Mouse (Mus musculus) stomach, embryonic 16.5 days (tissue): Measurements from ENCODE around the gene Fam184a. TPM values are rescaled to one million over a fixed set of nuclear protein-coding genes. Genes with fewer than 3 reads are reported as not detected.

Source experiments
- ATAC-seq: fragments of 200-750 bp; cut with Nextera tagmentation; 2 replicates; pipeline ENCODE4 v1.8.0; 2017; ENCODE audit warnings: moderate number of reproducible peaks, moderate TSS enrichment; ENCODE audit not compliant: insufficient read depth, low FRiP score
- H3K27ac ChIP-seq: fragments of 300-500 bp; sonication (generic); 2 replicates; pipeline ENCODE4 v1.5.1; 2014; ENCODE audit warnings: low read length
- H3K27me3 ChIP-seq: fragments of 300-500 bp; sonication (generic); 2 replicates; pipeline ENCODE4 v1.6.1; 2014; ENCODE audit warnings: low read length, control low read depth, mixed read lengths; ENCODE audit not compliant: control insufficient read depth, insufficient read depth
- H3K36me3 ChIP-seq: fragments of 300-500 bp; sonication (generic); 2 replicates; pipeline ENCODE4 v1.6.1; 2014; ENCODE audit warnings: low read length; ENCODE audit not compliant: control insufficient read depth, insufficient read depth
- H3K4me1 ChIP-seq: fragments of 300-500 bp; sonication (generic); 2 replicates; pipeline ENCODE4 v1.6.1; 2014; ENCODE audit warnings: low read length, control low read depth, mixed read lengths; ENCODE audit not compliant: control insufficient read depth, insufficient read depth
- H3K4me2 ChIP-seq: fragments of 300-500 bp; sonication (generic); 2 replicates; pipeline ENCODE4 v1.6.1; 2014; ENCODE audit warnings: low read depth, low read length, mixed read lengths
- H3K4me3 ChIP-seq: fragments of 300-500 bp; sonication (generic); replicated peaks from 2 replicates; pipeline ENCODE4 v1.5.1; 2014; ENCODE audit warnings: mild to moderate bottlenecking, low read length
- H3K9ac ChIP-seq: fragments of 300-500 bp; sonication (generic); 2 replicates; pipeline ENCODE4 v1.6.1; 2014; ENCODE audit warnings: low read length
- H3K9me3 ChIP-seq: fragments of 300-500 bp; sonication (generic); replicated peaks from 2 replicates; pipeline ENCODE4 v1.6.1; 2016; ENCODE audit warnings: low read length, control low read depth; ENCODE audit not compliant: control insufficient read depth
- WGBS: fragments of 180-500 bp; shearing (Covaris S2); extraction: QIAGEN DNeasy Blood & Tissue Kit; methylation state at CpG from one replicate; pipeline ENCODE4 v1.1.7; 2014; 5-methylcytosine and 5-hydroxymethylcytosine counted together
- polyA plus RNA-seq: library from polyadenylated mRNA; unstranded; fragments of >200 nt; fragmentation: Nextera tagmentation; extraction: Ambion mirVana; gene quantifications from 2 replicates; pipeline ENCODE4 v1.2.1, GENCODE M21; 2015

Fam184a gene
- polyA plus RNA-seq, 1 experiment from 2014 or later, result 2.3 TPM

DNA sequence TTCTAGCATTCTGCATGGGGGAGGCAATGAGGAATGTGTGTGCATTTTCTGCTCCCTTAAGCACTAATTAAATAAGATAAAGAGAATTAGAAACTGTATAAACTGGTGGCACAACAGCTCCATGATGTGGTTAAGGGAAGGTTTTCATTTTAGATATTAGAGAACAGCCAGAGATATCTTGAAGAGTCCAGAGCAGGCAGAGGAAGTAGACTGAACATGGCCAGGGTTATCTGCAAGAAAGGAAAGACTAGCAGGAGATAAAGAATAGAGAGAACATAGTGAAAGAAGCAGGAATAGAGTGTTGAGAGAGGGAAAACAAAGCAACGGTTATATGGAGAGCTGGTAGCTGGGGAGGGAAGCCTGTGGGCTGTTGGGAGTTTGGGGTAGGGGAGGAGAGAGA, 1.8 kb upstream of the Fam184a start:
- Histone ChIP-seq H3K4me2 (no peak overlapping the region), H3K36me3 (no peaks in the 10 kb centered on the region), H3K27me3 (no peaks in the 10 kb centered on the region), H3K9ac (no peak overlapping the region), H3K4me1 (no peaks in the 10 kb centered on the region), H3K9me3 (no peaks in the 10 kb centered on the region), H3K27ac (no peak overlapping the region), H3K4me3 (no peak overlapping the region)
- WGBS, result 80% methylated on average over 1 of the region's 1 CpGs
- ATAC-seq, result no peak

DNA sequence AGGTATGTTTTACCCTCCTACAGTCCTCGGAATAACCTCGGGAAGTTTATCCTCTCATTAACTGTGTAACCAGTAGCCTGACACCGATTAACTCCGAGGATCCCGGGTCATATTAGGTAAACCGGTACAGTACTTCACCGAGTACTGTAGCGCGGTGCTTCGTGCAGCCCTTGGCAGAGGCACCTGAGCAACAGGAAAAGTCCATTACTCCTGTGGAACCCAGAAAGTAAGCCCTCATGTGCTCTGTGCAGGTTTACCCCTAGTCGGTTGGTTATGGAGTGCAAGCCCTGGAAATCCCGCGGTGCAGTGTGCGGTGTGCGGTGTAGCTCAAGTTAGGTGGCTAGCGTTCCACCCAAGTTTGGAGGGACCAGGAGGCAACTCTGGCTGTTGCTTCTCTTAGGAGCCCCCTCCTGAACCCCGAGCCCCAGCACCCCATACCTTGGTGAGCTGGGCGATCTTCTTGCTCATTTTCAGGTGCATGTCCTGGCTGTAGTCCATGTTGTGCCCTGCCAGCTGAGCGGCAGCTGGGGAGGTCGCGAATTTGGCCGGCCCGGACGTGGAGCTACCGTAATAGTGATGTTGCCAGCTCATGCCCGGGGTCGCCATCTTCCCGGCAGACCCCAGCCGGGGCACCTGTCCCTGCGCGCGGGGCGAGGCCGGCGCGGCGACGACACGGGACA, 508 bp downstream of the Fam184a start:
- WGBS, result 6% methylated on average over 34 of the region's 39 CpGs

DNA sequence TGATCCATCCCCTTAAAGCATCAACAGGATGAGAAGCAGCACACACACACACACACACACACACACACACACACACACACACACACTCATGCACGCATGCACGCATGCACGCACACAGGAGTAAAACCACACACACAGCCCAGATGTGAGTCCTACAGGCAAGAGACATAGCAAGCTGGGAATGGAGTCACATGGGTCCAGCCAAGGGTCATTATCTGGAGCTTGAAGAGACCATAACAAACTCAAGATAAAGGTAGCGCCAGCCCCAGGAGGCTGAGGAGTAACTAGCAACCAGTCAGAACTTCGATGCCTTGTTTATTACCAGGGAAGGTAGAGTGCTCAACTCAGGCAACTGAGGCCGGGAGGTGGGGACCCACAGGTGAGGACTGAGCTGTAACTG, 4.9 kb downstream of the Fam184a start:
- H3K4me3 ChIP-seq, result no peak overlapping the region
- H3K27me3 ChIP-seq, result no peaks in the 10 kb centered on the region
- 88% methylated on average over 6 of the region's 6 CpGs for WGBS
- no peak overlapping the region for H3K4me2 ChIP-seq
- ATAC-seq, result no peak
- no peaks in the 10 kb centered on the region for H3K4me1 ChIP-seq
- no peaks in the 10 kb centered on the region for H3K36me3 ChIP-seq
- H3K9me3 ChIP-seq, result no peaks in the 10 kb centered on the region
- no peak overlapping the region for H3K9ac ChIP-seq
- H3K27ac ChIP-seq, result no peak overlapping the region

More for the DNA sequence above, 508 bp downstream of the Fam184a start:
- H3K27ac ChIP-seq, result no peak overlapping the region
- no peaks in the 10 kb centered on the region for H3K36me3 ChIP-seq
- peak overlapping the region; percentile 78 for H3K9ac ChIP-seq
- ATAC-seq, result peak; percentile 48; the same call in 1 of the 2 replicates
- no peaks in the 10 kb centered on the region for H3K4me1 ChIP-seq
- H3K9me3 ChIP-seq, result no peaks in the 10 kb centered on the region
- H3K4me3 ChIP-seq, result peak overlapping the region; percentile 71
- no peaks in the 10 kb centered on the region for H3K27me3 ChIP-seq
- peak overlapping the region; percentile 96 for H3K4me2 ChIP-seq

DNA sequence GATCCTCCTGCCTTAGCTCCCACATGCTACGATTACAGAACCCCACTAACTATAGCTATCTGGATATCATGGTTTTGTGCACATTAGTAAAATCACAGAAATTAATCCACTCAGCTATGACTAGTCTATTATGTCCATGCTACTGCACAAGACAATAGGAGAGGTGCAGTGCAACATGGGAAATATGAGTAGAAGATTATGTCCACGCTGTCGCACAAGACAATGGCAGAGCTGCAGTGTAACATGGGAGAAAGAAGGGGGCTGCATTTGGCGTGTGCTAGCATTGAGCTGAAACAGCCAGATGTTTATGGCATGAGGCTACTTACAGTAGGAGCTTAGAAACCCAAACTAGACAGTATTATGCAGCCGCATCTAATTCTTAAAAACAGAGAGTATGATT, 8.0 kb downstream of the Fam184a start:
- H3K9me3 ChIP-seq, result no peaks in the 10 kb centered on the region
- H3K9ac ChIP-seq, result no peak overlapping the region
- no peaks in the 10 kb centered on the region for H3K36me3 ChIP-seq
- H3K4me3 ChIP-seq, result no peak overlapping the region
- no peak overlapping the region for H3K4me2 ChIP-seq
- no peaks in the 10 kb centered on the region for H3K4me1 ChIP-seq
- H3K27me3 ChIP-seq, result no peaks in the 10 kb centered on the region
- ATAC-seq, result no peak
- H3K27ac ChIP-seq, result no peak overlapping the region
- 79% methylated on average over 5 of the region's 5 CpGs for WGBS

DNA sequence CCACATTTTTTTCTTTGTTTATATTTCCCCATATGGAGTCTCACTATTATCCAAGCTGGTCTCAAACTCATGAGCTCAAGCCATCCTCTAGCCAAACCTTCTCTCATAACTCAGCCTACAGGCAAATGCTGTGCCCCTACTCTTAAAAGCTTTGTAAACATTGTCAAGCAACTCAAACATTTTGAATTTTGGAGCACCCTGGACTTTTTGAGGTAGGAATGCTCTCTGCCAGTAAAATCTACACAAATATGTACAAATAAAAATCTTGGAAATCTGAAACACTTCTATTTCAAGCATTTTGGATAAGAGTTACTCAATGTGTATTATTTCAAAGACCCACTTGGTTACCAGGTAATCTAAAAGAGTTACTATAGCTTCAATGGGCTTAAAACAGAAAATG, 10.9 kb downstream of the Fam184a start:
- no peak overlapping the region for H3K4me3 ChIP-seq
- no peak overlapping the region for H3K4me2 ChIP-seq
- no peaks in the 10 kb centered on the region for H3K27me3 ChIP-seq
- H3K36me3 ChIP-seq, result no peaks in the 10 kb centered on the region
- no peak overlapping the region for H3K27ac ChIP-seq
- H3K9me3 ChIP-seq, result no peaks in the 10 kb centered on the region
- ATAC-seq, result no peak
- no peaks in the 10 kb centered on the region for H3K4me1 ChIP-seq
- H3K9ac ChIP-seq, result no peak overlapping the region

DNA sequence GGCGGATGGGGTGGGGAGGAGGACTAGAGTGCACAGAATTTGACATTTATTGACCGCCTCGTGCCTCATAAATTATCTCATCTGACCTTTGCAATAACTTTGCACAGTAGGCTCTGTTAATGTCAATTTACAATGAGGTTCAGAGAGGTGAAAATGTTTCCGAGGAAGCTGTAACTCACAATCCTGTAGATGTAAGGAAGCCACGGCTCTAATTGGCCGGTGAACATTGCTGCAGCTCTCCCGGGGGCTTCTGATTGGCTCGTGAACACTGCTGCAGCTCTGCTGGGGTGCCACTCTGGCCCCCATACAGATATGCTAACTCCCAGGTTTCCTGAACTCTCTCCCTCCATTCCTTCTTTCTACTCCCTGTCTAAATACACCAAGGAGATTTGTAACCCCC, 12.1 kb downstream of the Fam184a start:
- no peaks in the 10 kb centered on the region for H3K4me1 ChIP-seq
- H3K9me3 ChIP-seq, result no peaks in the 10 kb centered on the region
- ATAC-seq, result no peak
- H3K4me2 ChIP-seq, result no peak overlapping the region
- 78% methylated on average over 8 of the region's 8 CpGs for WGBS
- no peak overlapping the region for H3K27ac ChIP-seq
- H3K4me3 ChIP-seq, result no peak overlapping the region
- no peaks in the 10 kb centered on the region for H3K27me3 ChIP-seq
- no peak overlapping the region for H3K9ac ChIP-seq
- no peaks in the 10 kb centered on the region for H3K36me3 ChIP-seq

DNA sequence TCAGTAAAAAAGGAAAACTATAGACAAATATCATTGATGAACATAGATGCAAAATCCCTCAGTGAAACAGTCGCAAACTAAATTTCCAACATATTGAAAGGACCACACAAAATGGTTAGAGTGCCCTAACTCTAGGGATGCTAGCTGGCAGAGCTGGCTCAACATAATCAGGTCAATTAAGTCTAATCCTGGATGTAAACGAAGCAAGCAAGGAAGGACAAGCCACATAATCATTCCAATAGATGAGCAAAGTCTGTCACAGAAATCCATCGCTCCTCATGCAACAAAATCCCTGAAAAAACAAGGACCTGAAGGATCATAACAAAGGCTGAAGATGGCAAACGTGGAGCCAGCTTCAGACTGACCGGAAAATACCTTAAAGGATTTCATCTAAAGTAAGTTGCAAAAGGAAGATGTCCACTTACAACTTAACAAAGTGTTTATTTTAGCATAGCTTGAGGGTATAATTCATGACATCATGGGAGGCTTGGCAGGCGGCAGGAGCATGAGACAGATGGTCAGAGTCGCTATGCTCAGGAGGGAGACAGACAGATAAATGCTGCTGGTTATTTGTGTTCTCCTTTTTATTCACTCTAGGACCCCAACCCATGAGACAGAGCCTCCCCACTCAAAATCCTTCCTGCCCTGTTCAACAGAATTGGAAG, 15.6 kb downstream of the Fam184a start:
- Histone ChIP-seq H3K9ac (no peak overlapping the region), H3K27ac (no peak overlapping the region), H3K4me3 (no peak overlapping the region), H3K4me2 (no peak overlapping the region), H3K27me3 (no peaks in the 10 kb centered on the region), H3K36me3 (no peaks in the 10 kb centered on the region), H3K9me3 (no peaks in the 10 kb centered on the region), H3K4me1 (no peaks in the 10 kb centered on the region; the same call in 1 of the 2 replicates)
- 65% methylated on average over 7 of the region's 7 CpGs for WGBS
- no peak for ATAC-seq

DNA sequence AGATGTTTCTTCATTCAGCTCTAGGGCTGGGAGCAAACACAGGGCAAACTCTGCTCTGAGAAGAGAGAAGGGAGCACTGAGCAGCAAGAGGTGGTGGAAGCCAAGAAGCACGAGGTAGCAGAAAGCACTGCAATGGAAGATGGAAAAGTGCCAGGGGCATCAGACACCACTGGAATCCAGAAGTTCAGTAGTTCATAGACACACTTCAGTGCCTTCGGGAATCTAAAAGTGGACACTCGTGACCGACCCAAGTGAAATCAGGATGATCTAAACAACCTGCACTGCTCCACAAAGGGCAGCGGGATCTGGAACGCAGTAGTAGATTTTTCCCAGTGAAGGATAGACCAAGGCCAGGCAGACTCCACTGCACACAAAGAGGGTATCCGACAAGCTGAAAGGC, 18.6 kb downstream of the Fam184a start:
- H3K4me1 ChIP-seq, result no peaks in the 10 kb centered on the region; the same call in 1 of the 2 replicates
- no peak for ATAC-seq
- WGBS, result 82% methylated on average over 7 of the region's 7 CpGs
- H3K9me3 ChIP-seq, result no peaks in the 10 kb centered on the region
- no peaks in the 10 kb centered on the region for H3K27me3 ChIP-seq
- H3K9ac ChIP-seq, result no peak overlapping the region
- H3K36me3 ChIP-seq, result no peaks in the 10 kb centered on the region
- no peak overlapping the region for H3K27ac ChIP-seq
- no peak overlapping the region for H3K4me2 ChIP-seq
- H3K4me3 ChIP-seq, result no peak overlapping the region

DNA sequence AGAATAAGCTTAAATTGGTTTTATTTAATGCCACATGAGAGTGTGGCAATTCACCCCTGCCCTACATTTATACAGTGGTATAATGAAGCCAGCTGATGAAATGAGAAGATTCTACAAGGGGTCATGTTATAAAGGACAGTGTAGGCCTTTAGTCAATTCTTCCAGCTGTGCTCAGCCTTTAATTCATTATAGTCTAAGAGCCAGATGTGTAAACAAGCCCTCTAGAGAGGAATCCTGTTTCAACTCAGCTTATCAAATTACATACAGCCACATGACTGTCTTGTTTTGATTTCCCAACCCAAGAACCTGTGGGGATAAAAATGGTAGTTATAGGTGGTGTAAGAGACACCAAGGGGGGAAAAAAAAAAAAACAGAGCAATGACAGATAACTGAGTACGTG, 22.0 kb downstream of the Fam184a start:
- Histone ChIP-seq H3K9ac (no peak overlapping the region), H3K36me3 (no peaks in the 10 kb centered on the region), H3K27ac (no peak overlapping the region), H3K9me3 (no peaks in the 10 kb centered on the region), H3K4me3 (no peak overlapping the region), H3K4me2 (no peak overlapping the region), H3K27me3 (no peaks in the 10 kb centered on the region), H3K4me1 (no peaks in the 10 kb centered on the region; the same call in 1 of the 2 replicates)
- 32% methylated on average over 1 of the region's 1 CpGs for WGBS
- no peak for ATAC-seq
